Mouse (Mus musculus) intestine, embryonic 15.5 days (tissue): ENCODE data around the gene Ints5. TPM values are rescaled to one million over a fixed set of nuclear protein-coding genes. Genes with fewer than 3 reads are reported as not detected.

Experiments used
- ATAC-seq: fragments of 200-750 bp; cut with Nextera tagmentation; 2 replicates; pipeline ENCODE4 v1.8.0; 2017; ENCODE audit warnings: moderate TSS enrichment, moderate library complexity
- H3K27ac ChIP-seq: fragments of 300-500 bp; sonication (generic); 2 replicates; pipeline ENCODE4 v1.5.1; 2015; ENCODE audit warnings: mild to moderate bottlenecking, inconsistent platforms
- H3K27me3 ChIP-seq: fragments of 300-500 bp; sonication (generic); replicated peaks from 2 replicates; pipeline ENCODE4 v1.6.1; 2015; ENCODE audit warnings: inconsistent platforms
- H3K36me3 ChIP-seq: fragments of 300-500 bp; sonication (generic); 2 replicates; pipeline ENCODE4 v1.6.1; 2015; ENCODE audit warnings: inconsistent platforms
- H3K4me1 ChIP-seq: fragments of 300-500 bp; sonication (generic); replicated peaks from 2 replicates; pipeline ENCODE4 v1.6.1; 2015; ENCODE audit warnings: inconsistent platforms
- H3K4me2 ChIP-seq: fragments of 300-500 bp; sonication (generic); replicated peaks from 2 replicates; pipeline ENCODE4 v1.6.1; 2015; ENCODE audit warnings: mild to moderate bottlenecking, inconsistent platforms
- H3K4me3 ChIP-seq: fragments of 300-500 bp; sonication (generic); replicated peaks from 2 replicates; pipeline ENCODE4 v1.5.1; 2015; ENCODE audit warnings: inconsistent platforms
- H3K9ac ChIP-seq: fragments of 300-500 bp; sonication (generic); 2 replicates; pipeline ENCODE4 v1.6.1; 2015; ENCODE audit warnings: inconsistent platforms
- H3K9me3 ChIP-seq: fragments of 300-500 bp; sonication (generic); 2 replicates; pipeline ENCODE4 v1.6.1; 2016; ENCODE audit warnings: inconsistent platforms
- WGBS: fragments of 180-500 bp; shearing (Covaris S2); methylation state at CpG from one replicate; pipeline ENCODE4 v1.1.7; 2015; 5-methylcytosine and 5-hydroxymethylcytosine counted together
- polyA plus RNA-seq: library from polyadenylated mRNA; unstranded; fragments of >200 nt; fragmentation: Nextera tagmentation; extraction: Ambion mirVana; gene quantifications from 2 replicates; pipeline ENCODE4 v1.2.1, GENCODE M21; 2015

Gene Ints5
- polyA plus RNA-seq, 1 experiment from 2014 or later, result 41.5 TPM

DNA sequence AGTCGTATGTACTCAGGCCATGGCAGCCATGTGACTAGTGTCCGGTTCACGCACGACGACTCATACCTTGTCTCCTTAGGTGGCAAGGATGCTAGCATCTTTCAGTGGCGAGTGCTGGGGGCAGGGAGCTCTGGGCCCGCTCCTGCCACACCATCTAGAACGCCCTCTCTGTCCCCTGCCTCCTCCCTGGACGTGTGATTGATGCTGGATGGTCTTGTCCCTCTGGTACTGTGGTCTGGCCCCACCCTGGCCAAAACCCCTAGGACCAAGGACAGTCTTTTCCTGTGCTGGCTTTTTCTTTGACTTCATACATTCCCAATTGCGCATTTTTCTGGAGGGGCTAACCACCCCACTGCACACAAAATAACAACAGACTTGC, 48.3 kb downstream of the Ints5 start:
- WGBS, result 33% methylated on average over 10 of the region's 10 CpGs
- Histone ChIP-seq H3K4me2 (peak overlapping the region; percentile 69), H3K27me3 (no peaks in the 10 kb centered on the region), H3K9ac (peak overlapping the region; percentile 58), H3K4me3 (peak overlapping the region; percentile 96), H3K27ac (peak overlapping the region; percentile 81), H3K36me3 (peaks cover 11% of the 10 kb centered on the region), H3K9me3 (no peaks in the 10 kb centered on the region), H3K4me1 (peaks cover 29% of the 10 kb centered on the region)
- peak; percentile 21; the same call in 1 of the 2 replicates for ATAC-seq

DNA sequence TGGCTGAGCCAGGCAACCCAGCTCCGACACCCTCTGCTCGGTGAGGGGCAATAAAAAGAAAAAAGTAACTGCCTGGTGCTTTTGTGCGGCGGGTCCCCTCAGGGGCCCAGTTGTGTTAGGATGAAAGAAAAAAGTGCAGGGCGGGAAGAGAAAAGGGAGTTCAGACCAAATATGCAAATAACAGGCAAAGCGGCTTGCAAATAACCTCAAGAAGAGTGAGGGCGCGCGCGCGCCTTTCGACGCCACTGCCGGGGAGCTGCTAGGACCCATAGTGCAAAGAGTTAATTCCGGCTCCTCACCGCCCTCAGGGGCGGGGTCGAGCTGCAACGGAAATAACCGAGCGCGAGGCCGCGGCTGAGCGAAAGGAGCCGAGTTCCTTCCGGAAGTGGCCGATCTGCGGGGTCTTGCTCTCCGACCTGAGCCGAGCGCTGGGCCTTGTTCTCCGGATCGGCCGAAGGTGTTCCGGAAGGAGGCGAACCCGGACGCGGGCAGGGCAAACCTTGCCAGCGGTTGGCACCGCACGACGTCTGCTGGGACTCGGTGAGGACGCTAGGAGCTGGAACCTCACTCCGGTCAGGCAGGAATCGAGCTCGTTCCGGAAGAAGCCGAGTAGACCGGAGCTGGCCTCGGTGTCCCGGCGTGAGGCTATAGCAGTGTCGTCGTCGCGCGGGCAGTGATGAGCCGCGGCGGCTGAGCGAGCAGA, 48.9 kb downstream of the Ints5 start, which contains the start of gene Mta2:
TSS of gene Mta2 (plus strand) at position 361 of the 703 bp plus-strand sequence.
- Histone ChIP-seq H3K27me3 (no peaks in the 10 kb centered on the region), H3K36me3 (peaks cover 15% of the 10 kb centered on the region)

GRCm38 (mm10) chr19:8942276-8942964, 49.6 kb downstream of the Ints5 start:
- H3K36me3 ChIP-seq, result peaks cover 21% of the 10 kb centered on the region
- peaks cover 29% of the 10 kb centered on the region for H3K4me1 ChIP-seq
- peak overlapping the region; percentile 69 for H3K4me2 ChIP-seq
- H3K27me3 ChIP-seq, result no peaks in the 10 kb centered on the region
- 0% methylated on average over 46 of the region's 46 CpGs for WGBS
- peak; percentile 71 for ATAC-seq
- H3K9ac ChIP-seq, result peak overlapping the region; percentile 99
- no peaks in the 10 kb centered on the region for H3K9me3 ChIP-seq
- peak overlapping the region; percentile 99 for H3K27ac ChIP-seq
- peak overlapping the region; percentile 96 for H3K4me3 ChIP-seq

More for the DNA sequence above, 48.9 kb downstream of the Ints5 start, which contains the start of gene Mta2:
- WGBS, result under 1% methylated on average over 64 of the region's 64 CpGs
- Histone ChIP-seq H3K9ac (peak within 1 kb of the TSS; percentile 99), H3K9me3 (no peaks in the 10 kb centered on the region), H3K4me2 (peak within 1 kb of the TSS; percentile 69), H3K4me3 (peak within 1 kb of the TSS; percentile 96), H3K4me1 (peaks cover 29% of the 10 kb centered on the region), H3K27ac (peak within 1 kb of the TSS; percentile 99)
- ATAC-seq, result peak; percentile 95

- peaks cover 25% of the 10 kb centered on the region for H3K36me3 ChIP-seq
- peaks cover 29% of the 10 kb centered on the region for H3K4me1 ChIP-seq
- WGBS, result 53% methylated on average over 2 of the region's 2 CpGs
- no peaks in the 10 kb centered on the region for H3K27me3 ChIP-seq
- H3K27ac ChIP-seq, result no peak overlapping the region
- H3K9me3 ChIP-seq, result no peaks in the 10 kb centered on the region
- ATAC-seq, result no peak
- peak overlapping the region; percentile 99 for H3K9ac ChIP-seq
- H3K4me2 ChIP-seq, result peak overlapping the region; percentile 69
- H3K4me3 ChIP-seq, result peak overlapping the region; percentile 96
Observed at GRCm38 (mm10) chr19:8943047-8943446, 50.2 kb downstream of the Ints5 start.

DNA sequence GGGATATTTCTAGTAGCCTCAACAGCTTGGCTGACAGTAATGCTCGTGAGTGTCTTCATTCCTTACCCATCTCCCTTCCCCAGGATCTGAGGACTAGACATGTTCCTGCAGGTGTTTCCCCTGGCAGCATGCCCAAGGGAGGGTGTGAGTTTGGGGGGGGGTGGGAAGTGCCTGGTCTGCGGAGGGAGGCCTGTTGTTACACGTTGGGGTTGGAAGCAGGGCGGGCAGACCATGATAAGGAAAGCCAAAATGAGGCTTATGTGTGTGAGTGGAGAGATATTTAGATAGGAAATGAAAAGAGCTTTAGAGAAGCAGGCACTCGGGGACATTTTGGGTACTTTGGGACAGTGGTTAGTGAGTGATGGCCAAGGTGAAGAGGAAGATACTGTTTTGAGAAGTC, 51.3 kb downstream of the Ints5 start:
- H3K4me2 ChIP-seq, result peak overlapping the region; percentile 69
- peak overlapping the region; percentile 19; the same call in 1 of the 2 replicates for H3K27ac ChIP-seq

DNA sequence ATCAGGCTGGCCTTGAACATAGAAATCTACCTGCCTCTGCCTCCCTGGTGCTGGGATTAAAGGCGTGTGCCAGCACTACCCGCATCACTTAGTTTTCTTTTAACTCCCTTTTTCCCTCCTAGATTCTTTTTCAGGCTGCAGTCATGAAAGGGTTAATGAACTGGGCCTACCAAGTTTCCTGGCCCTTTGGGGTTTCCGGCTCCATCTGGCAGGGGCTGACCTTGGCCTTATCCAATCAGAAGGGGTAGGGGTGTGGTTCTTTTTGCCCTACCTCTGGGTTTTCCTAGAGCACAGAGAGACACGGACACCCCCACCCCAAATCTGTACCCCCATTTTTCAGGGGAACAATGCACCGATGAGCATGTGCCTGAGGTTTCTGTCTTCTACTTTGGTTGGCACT, 51.9 kb downstream of the Ints5 start:
- H3K4me2 ChIP-seq, result peak overlapping the region; percentile 69
- H3K36me3 ChIP-seq, result peaks cover 38% of the 10 kb centered on the region
- whole genome bisulfite sequencing, result 21% methylated on average over 5 of the region's 5 CpGs
- H3K4me3 ChIP-seq, result peak overlapping the region; percentile 24
- H3K27ac ChIP-seq, result peak overlapping the region; percentile 36; the same call in 1 of the 2 replicates
- no peaks in the 10 kb centered on the region for H3K9me3 ChIP-seq
- H3K4me1 ChIP-seq, result peaks cover 29% of the 10 kb centered on the region
- peak overlapping the region; percentile 26 for H3K9ac ChIP-seq
- no peak for ATAC-seq
- no peaks in the 10 kb centered on the region for H3K27me3 ChIP-seq

More for the DNA sequence above, 51.3 kb downstream of the Ints5 start:
- Histone ChIP-seq H3K4me3 (peak overlapping the region; percentile 96), H3K9ac (0 out of 2 replicates have a peak overlapping the region, but pooled peaks have one; percentile 15), H3K4me1 (peaks cover 29% of the 10 kb centered on the region), H3K9me3 (no peaks in the 10 kb centered on the region), H3K27me3 (no peaks in the 10 kb centered on the region), H3K36me3 (peaks cover 35% of the 10 kb centered on the region)
- 23% methylated on average over 5 of the region's 5 CpGs for WGBS
- ATAC-seq, result no peak

- WGBS, result 76% methylated on average over 6 of the region's 6 CpGs
- peak overlapping the region; percentile 24 for H3K4me3 ChIP-seq
- peak overlapping the region; percentile 26 for H3K9ac ChIP-seq
- no peaks in the 10 kb centered on the region for H3K9me3 ChIP-seq
- peaks cover 41% of the 10 kb centered on the region for H3K36me3 ChIP-seq
- ATAC-seq, result no peak
- H3K4me2 ChIP-seq, result peak overlapping the region; percentile 69
- no peaks in the 10 kb centered on the region for H3K27me3 ChIP-seq
- peaks cover 29% of the 10 kb centered on the region for H3K4me1 ChIP-seq
- H3K27ac ChIP-seq, result peak overlapping the region; percentile 36; the same call in 1 of the 2 replicates
Observed at GRCm38 (mm10) chr19:8945251-8945650, 52.4 kb downstream of the Ints5 start.

- ATAC-seq, result no peak
- Histone ChIP-seq H3K9ac (no peak overlapping the region), H3K27me3 (no peaks in the 10 kb centered on the region), H3K4me2 (no peak overlapping the region), H3K27ac (no peak overlapping the region), H3K36me3 (peaks cover 54% of the 10 kb centered on the region), H3K4me1 (peaks cover 18% of the 10 kb centered on the region), H3K9me3 (no peaks in the 10 kb centered on the region), H3K4me3 (no peak overlapping the region)
- 92% methylated on average over 7 of the region's 7 CpGs for WGBS
Observed at GRCm38 (mm10) chr19:8946929-8947328, 54.1 kb downstream of the Ints5 start.

Other genes starting within 250 kb of the Ints5 start
- gene Chrm1, start 229.2 kb upstream of the Ints5 start, polyA plus RNA-seq, result 0.64 and 1.1 TPM in 2 replicates
- gene Slc3a2, start 169.6 kb upstream of the Ints5 start, polyA plus RNA-seq, result 161 and 163 TPM in 2 replicates
- 77.3 and 88.5 TPM in 2 replicates for gene Wdr74, start 157.2 kb upstream of the Ints5 start, polyA plus RNA-seq
- 1.8 TPM in 2 replicates for gene 1700092M07Rik, start 152.3 kb upstream of the Ints5 start, polyA plus RNA-seq
- 119 and 121 TPM in 2 replicates for gene Stx5a, start 151.6 kb upstream of the Ints5 start, polyA plus RNA-seq
- 143 and 146 TPM in 2 replicates for gene Nxf1, start 135.9 kb upstream of the Ints5 start, polyA plus RNA-seq
- 164 and 177 TPM in 2 replicates for gene Tmem223, start 122.0 kb upstream of the Ints5 start, polyA plus RNA-seq
- gene Tmem179b, start 118.5 kb upstream of the Ints5 start, polyA plus RNA-seq, result 90.4 and 102 TPM in 2 replicates
- gene Taf6l, start 106.6 kb upstream of the Ints5 start, polyA plus RNA-seq, result 25.2 and 26.9 TPM in 2 replicates
- gene Polr2g, start 94.4 kb upstream of the Ints5 start, polyA plus RNA-seq, result 137 and 147 TPM in 2 replicates
- 4.0 and 4.6 TPM in 2 replicates for gene Zbtb3, start 90.5 kb upstream of the Ints5 start, polyA plus RNA-seq
- 48.2 and 49.3 TPM in 2 replicates for gene Ttc9c, start 73.7 kb upstream of the Ints5 start, polyA plus RNA-seq
- gene Hnrnpul2, start 73.0 kb upstream of the Ints5 start, polyA plus RNA-seq, result 5.1 and 5.4 TPM in 2 replicates
- gene AC129217.1, start 63.2 kb upstream of the Ints5 start, polyA plus RNA-seq, result not detected in 2 replicates
- 40.6 and 48.3 TPM in 2 replicates for gene Bscl2, start 55.5 kb upstream of the Ints5 start, polyA plus RNA-seq
- gene Gng3, start 53.8 kb upstream of the Ints5 start, polyA plus RNA-seq, result 16.0 and 17.3 TPM in 2 replicates
- gene Lrrn4cl, start 42.2 kb upstream of the Ints5 start, polyA plus RNA-seq, result 1.6 and 2.0 TPM in 2 replicates
- gene Ubxn1, start 21.5 kb upstream of the Ints5 start, polyA plus RNA-seq, result 163 and 167 TPM in 2 replicates
- 62.7 and 63.9 TPM in 2 replicates for gene Uqcc3, start 12.1 kb upstream of the Ints5 start, polyA plus RNA-seq
- 72.5 and 95.3 TPM in 2 replicates for gene Lbhd1, start 9.3 kb upstream of the Ints5 start, polyA plus RNA-seq
- not detected in 2 replicates for gene Gm49403, start 9.1 kb upstream of the Ints5 start, polyA plus RNA-seq
- 86.5 and 95.2 TPM in 2 replicates for gene 1810009A15Rik, start 4.2 kb upstream of the Ints5 start, polyA plus RNA-seq
- not detected in 2 replicates for gene Gm49416, start 4.1 kb upstream of the Ints5 start, polyA plus RNA-seq
- 92.6 and 93.3 TPM in 2 replicates for gene Ganab, start 5.1 kb downstream of the Ints5 start, polyA plus RNA-seq
- gene B3gat3, start 27.4 kb downstream of the Ints5 start, polyA plus RNA-seq, result 40.0 and 44.7 TPM in 2 replicates
- 2.7 and 3.3 TPM in 2 replicates for gene Rom1, start 36.4 kb downstream of the Ints5 start, polyA plus RNA-seq
- gene Eml3, start 36.5 kb downstream of the Ints5 start, polyA plus RNA-seq, result 24.2 and 28.4 TPM in 2 replicates
- 130 and 139 TPM in 2 replicates for gene Mta2, start 48.9 kb downstream of the Ints5 start, polyA plus RNA-seq
- 29.7 and 30.4 TPM in 2 replicates for gene Tut1, start 60.8 kb downstream of the Ints5 start, polyA plus RNA-seq
- 436 and 453 TPM in 2 replicates for gene Eef1g, start 74.0 kb downstream of the Ints5 start, polyA plus RNA-seq
- 22.4 and 25.0 TPM in 2 replicates for gene Ahnak, start 96.3 kb downstream of the Ints5 start, polyA plus RNA-seq
- gene Scgb1a1, start 195.0 kb downstream of the Ints5 start, polyA plus RNA-seq, result not detected in 2 replicates
- gene Asrgl1, start 242.6 kb downstream of the Ints5 start, polyA plus RNA-seq, result 10.4 and 12.6 TPM in 2 replicates